Mouse (Mus musculus): ENCODE measurements around the gene Apbb1. TPM values are rescaled to one million over a fixed set of nuclear protein-coding genes. Genes with fewer than 3 reads are reported as not detected.

The Apbb1 gene
- polyA plus RNA-seq, 2 experiments from 2014 or later: 3.5 to 4.2 TPM

DNA sequence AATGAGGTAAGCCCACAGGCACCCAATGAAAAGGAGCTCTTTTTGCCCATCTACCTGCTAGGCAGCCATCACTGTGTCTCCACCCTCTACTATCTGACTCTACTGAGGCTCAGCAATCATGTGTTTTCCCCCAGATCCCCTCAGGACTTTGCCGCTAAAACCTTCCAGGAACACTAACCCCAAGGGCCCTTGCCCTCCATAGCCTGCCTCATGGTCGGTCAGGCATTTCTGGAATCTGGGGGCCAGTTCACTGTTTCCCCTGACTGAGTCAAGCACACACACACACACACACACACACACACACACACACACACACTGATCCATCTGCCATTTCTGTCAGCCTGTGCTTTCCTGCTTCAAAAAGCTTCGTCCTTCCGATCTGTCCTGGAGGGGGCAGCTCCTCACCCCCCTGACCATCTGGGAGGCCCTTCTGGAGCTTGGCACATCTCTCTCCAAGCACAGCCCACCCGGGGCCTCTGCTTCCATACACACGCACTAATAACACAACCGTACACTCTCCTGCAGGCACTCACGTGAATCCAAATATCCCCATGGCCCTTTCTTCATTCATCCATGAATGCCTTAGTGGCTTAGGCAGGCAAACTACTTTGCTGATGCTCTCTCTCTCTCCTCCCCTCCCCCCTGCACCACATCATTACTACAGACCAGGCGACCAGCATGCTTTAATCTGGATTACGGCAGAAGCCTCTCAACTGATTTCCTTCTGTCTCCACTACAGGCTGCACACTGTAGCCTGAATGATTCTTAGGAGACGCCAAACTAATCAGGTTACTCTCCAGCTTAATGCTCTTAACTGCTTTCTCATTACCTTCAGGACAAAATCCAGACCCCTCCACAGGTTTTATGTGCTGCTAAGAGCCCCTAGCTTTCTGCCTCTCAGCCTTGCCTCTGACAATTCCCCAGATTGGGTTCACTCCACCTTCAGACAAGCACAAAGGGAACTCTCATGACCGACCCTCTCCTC lies 11.6 kb downstream of the Apbb1 start:
- no peak for ATAC-seq

DNA sequence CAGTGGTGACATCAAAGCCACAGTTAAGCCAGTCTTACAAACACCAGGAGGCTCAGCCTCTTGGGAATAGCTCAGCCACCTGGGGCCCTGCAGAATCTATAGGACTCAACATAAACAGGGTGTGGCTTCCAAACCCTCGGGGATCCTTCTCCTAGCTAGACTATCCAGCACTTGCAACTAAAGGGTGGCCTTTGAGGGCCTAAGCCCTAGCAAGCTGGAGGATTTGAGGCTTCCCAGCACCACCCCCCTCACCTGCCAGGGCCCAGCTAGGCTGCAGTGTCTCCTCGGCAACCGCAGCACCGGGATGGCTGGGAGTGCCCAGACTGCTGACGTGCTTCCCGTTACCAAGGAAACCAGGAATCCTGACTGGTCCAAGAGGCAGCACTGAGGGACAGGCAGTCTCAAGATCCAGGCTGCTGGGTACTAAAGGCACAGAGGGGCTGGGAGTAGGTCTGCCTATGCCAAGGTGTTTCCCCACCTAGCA lies 12.4 kb downstream of the Apbb1 start:
- ATAC-seq: no peak

DNA sequence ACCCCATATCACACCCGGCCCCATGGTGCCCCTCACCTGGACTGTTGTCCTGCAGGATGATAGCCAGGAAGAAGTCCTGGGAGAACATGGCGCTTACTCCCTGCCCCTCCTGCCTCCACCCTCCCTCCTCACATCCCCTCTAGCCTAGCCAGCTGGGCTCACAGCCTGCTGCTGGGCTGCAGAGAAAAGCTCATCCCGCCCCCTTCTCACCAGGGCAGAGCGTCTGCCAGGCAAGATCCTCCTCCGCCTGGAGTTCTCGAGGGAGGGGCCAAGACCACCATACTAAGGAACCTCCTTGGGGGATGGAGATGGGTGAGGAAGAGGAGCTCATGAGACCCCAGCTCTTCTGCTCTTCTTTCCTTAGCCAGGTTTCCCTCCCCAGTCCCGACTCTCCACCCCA lies 12.9 kb downstream of the Apbb1 start:
- no peak for ATAC-seq

GRCm38 (mm10) chr7:105565071-105565836 lies 16.2 kb downstream of the Apbb1 start:
- ATAC-seq: no peak

GRCm38 (mm10) chr7:105563367-105563766 lies 18.1 kb downstream of the Apbb1 start:
- ATAC-seq: no peak

DNA sequence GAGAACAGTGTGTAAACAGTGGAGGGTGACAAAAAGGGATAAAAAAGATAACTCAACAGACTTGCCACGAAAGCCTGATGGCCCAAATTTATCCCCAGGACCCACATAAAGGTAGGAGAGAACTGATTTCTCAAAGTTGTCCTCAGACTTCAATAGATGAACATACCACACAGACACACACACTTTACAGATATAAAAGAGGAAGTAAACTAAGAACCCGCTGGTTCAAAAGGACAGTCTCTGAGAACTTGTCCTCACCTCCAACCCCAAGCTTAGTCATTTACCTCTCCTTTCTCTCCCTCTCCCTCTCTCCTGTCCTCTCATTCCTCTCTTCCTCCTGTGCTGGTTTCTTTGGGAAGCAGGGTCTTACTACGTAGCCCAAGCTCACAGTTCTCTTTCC lies 19.1 kb downstream of the Apbb1 start:
- no peak for ATAC-seq

DNA sequence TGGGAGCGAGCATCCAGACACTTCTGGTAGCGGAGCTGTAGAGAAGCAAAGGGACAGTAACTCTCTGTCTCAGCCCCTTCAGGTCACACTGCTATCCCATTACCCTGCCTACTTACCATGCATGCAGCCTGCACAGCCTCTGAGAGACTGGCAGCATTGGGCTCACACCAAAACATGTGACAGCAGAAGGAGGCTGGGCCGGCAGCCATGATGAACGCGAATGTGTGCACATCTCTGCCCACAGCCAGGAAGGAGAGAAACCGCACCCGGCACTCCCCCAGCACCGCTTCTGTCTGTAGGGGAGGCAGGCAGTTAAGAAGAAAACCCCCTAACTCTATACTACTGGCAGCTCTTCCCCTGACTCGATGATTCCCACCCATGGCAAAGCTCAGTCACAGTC lies 22.4 kb downstream of the Apbb1 start:
- ATAC-seq: no peak

GRCm38 (mm10) chr7:105557671-105558070 lies 23.8 kb downstream of the Apbb1 start:
- ATAC-seq: no peak

GRCm38 (mm10) chr7:105556406-105556805 lies 25.0 kb downstream of the Apbb1 start:
- no peak for ATAC-seq

DNA sequence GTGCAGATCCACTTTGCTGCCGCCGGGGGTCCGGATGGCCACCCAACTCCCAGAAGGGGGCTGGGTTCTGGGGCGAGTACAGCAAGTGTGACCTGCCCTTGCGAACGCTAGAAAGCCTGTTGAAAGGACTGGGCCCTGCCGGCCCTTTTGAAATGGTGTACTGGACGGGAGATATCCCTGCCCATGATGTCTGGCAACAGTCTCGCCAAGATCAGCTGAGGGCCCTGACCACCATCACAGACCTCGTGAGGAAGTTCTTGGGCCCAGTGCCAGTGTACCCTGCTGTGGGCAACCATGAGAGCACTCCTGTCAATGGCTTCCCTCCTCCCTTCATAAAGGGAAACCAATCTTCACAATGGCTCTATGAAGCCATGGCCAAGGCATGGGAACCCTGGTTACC lies 25.9 kb downstream of the Apbb1 start:
- no peak for ATAC-seq

GRCm38 (mm10) chr7:105554212-105554942 lies 27.1 kb downstream of the Apbb1 start, which contains the start of gene Smpd1:
Gene Smpd1 (plus strand): TSS chr7:105554360.
- ATAC-seq: peak; percentile 98

DNA sequence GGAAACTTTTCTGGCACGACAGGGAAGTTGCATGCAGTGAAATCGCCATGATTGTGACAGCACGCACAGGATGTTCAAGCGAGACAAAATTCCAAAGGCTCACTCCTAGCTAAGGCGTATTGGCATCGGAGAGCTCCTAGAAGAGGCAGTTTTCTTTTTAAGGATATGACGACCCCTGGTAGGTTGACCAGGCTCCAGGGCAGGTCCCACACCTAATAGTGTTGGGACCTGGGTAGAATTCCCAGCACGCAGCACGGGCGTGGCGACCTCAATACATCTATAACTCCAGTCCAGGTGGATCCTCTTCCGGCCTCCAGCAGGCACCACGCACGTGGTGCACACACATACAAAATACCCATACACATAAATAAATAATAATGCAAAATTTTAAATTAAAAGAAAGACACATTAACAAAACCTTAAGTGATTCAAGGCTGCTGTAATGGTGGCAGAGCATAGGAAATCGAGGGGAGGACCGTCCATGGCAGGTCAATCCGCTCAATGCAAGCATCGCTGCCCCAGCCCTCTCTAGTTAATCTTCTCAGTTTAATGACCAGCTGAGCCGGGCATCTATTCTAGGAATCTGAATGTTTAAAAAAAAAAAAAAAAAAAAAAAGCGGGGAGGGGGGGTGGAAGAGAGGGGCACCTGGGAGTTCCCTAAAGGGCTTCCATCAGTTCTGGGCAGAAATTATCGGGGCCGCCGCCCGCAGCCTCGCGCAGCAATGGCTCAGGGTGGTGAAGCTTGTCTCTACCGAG lies 27.8 kb downstream of the Apbb1 start:
- ATAC-seq: no peak

DNA sequence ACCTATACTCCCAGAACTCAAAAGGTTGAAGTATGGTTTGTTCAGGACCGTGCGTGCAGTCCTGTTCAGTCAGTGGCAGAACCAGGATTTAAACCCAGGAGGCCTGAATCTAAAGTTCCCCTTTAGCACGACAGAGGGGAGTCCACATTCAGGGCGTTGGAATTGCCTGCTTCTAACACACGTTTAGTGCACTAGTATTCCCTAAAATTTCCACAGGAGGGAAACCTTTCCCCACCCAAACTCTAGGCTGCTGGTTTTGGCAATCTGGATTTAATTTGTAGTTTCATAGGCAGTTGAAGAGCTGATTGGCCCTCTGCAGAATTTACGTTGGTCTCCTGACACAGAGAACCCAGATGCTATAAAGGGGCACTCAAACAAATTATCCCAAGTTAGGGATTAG lies 32.4 kb downstream of the Apbb1 start:
- no peak for ATAC-seq

- no peak for ATAC-seq
Measured at GRCm38 (mm10) chr7:105547970-105548369, 33.5 kb downstream of the Apbb1 start.

- no peak for ATAC-seq
Measured at GRCm38 (mm10) chr7:105545986-105546385, 35.5 kb downstream of the Apbb1 start.

- ATAC-seq: no peak
Measured at GRCm38 (mm10) chr7:105534162-105534561, 47.3 kb downstream of the Apbb1 start.

- no peak for ATAC-seq
Measured at GRCm38 (mm10) chr7:105528094-105528493, 53.4 kb downstream of the Apbb1 start.

DNA sequence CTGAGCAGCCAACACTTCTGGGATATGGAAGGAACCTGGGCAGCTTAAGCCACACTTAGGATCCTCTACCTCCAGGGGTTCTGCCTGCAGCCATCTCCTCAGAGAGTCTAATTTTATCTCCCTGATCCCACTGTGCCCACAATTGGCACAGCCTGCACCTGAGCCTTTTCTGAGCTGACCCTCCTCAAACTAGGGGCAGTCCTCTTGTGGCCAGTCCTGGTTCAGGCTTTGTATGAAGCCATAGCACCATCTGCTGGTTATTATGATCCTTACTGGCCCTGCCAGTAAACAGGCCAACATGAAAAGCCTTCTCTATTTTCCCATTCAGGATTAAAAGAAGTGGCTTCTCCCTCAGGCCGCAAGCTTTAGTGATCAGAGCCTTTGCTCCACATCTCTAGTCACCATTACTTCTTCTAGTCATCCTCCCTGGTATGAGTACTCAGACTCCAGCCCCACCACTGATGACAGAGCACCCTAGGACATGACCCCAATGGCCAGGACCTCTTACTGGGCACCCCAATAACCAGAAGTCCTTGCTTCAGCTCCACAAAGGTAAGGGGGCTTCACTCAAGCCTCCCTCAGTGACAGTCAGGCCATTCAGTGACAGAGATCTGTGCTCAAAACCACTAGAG lies 54.0 kb downstream of the Apbb1 start:
- ATAC-seq: no peak

DNA sequence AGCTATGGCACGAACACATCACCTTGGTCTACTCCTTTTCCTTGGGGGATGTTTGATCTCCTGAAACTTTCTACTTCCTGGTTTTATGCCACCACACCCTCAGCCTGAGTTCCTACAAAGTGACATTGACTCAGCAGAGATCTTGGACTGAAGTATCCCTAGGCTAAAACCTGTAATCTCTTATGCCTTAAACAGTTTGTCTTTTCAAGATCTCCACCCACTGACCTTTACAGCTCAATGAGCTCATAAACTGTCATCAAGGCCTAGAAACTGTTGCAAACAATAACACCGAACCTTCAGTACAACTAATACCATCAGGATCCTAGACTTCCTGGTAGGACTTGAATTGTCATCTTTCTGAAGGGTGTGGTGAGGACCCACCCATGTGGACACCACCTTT lies 57.2 kb downstream of the Apbb1 start:
- no peak for ATAC-seq

DNA sequence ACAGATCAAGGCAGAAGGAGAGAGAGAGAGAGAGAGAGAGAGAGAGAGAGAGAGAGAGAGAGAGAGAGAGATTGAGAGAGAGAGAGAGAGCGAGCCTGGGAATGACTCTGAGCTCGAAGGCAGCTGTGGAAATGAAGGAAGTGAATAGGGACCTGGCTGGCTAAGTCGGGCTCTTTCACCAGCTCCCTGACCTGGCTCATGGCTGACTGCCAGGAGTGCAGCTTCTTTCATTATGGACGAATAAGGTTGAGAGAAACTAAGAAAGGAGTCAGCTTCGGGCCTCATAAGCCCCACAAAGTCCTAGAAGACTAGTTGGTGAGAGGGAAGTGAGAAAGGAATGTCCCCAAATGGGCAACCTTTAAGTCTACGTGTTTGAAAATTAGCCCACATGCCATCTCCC lies 61.3 kb downstream of the Apbb1 start:
- no peak for ATAC-seq

GRCm38 (mm10) chr7:105519771-105520170 lies 61.7 kb downstream of the Apbb1 start:
- no peak for ATAC-seq

All from activated CD4-positive, CD25-positive, alpha-beta regulatory T cell, adult 4 months (primary cell).